Mouse (Mus musculus) kidney, postnatal 25 days (tissue): ENCODE results near the gene Tdg.

Experiments
- DNase-seq, 2 experiments: peaks; one replicate each; pipeline ENCODE4 v3.0.0; 2021; ENCODE audit warnings: mixed read lengths in 2 of 2

Tdg gene

DNA sequence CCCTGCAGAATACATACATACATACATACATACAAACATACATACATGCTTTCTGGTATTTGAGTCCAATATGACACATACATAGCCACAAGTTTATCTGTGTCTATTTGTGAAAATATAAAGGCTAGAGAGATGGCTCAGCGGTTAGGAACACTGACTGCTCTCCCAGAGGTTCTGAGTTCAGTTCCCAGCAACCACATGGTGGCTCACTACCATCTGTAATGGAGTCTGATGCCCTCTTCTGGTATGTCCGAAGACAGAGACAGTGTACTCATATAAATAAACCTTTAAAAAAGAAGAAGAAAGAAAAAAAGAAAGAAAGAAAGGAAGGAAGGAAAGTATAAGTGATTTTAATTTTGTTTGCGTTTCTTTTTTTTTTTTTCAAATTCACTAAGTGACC lies 36.3 kb downstream of the Tdg start:
- no peak for DNase-seq

DNA sequence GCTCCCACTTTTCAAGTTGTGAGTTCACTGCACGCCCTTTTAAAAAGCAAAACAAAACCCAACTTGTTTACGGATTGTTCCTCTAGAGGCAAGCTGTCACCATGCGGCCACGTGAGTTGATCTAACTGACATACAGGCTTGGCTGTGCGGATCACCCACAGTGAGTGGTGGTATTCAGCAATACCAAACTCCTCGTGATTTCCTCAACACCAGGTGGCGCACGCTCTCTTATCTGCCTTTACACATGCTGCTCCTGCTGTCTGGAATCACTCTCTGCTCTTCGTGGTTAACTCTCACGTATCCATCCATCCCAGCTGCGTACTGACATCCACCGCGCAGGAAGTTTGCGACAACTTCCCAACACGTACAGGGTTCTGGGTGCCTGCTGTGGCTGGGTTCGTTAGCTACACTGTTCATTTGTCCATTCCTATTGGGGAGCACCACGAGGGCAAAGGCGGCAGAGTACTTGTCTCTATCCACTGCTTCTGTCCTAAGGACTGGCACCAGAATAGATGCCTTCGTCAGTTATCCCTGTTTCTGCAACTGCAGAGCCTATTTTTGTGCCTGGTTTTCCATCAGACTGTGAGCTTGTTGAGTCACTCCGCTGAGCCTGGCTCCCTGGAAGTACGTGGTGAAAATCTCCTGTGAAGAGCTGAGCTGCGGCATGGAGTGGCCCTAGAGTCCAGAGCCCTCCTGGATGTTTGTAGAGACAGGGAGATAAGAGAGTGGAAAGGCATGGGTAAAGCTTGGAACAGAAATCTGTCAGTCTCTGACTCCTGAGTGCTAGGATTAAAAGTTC lies 37.0 kb downstream of the Tdg start:
- DNase-seq = peak; percentile 87 to 93

GRCm38 (mm10) chr10:82670205-82670604 lies 40.6 kb downstream of the Tdg start:
- DNase-seq = no peak

- no peak for DNase-seq
These were observed 47.3 kb downstream of the Tdg start for GRCm38 (mm10) chr10:82676949-82677348.

- DNase-seq = no peak
These were observed 51.1 kb downstream of the Tdg start for GRCm38 (mm10) chr10:82680769-82681168.

DNA sequence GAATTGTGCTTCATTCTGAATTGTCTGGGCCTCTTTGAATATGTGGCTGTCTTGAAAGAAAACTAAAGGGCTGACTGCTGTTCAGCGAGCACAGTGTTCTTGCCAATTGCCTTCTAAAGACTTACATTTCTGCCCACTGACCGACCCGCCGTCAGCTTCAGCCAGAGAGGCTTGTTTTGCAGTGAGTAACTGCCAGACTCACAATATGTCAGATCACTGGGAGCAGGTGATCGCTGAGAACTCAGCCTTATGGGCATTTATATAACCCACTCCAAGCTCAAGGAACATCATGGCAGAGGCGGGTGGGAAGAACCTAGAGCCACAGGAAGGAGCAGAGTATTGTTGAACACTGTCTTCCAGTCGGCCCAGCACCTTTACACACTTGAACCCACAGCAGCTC lies 52.0 kb downstream of the Tdg start:
- no peak for DNase-seq

DNA sequence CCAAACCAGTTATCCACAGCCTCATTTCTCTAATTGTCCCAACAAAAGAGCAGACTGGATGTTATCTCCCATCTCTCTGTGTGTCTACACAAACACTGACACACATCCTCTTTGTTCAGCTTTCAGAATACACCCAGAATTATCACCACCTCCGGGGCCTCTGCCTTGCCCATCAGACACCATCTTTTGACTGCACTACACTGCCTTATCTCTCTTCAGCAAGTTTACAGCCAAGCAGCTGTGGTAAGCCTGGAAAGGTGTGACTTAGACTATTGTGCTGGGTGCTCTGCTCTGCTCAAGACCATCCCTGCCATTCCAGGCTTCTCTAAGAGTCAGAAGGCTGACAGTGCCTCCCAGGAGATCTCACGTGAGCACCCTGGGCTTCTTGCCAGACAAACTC lies 55.8 kb downstream of the Tdg start:
- DNase-seq = no peak

DNA sequence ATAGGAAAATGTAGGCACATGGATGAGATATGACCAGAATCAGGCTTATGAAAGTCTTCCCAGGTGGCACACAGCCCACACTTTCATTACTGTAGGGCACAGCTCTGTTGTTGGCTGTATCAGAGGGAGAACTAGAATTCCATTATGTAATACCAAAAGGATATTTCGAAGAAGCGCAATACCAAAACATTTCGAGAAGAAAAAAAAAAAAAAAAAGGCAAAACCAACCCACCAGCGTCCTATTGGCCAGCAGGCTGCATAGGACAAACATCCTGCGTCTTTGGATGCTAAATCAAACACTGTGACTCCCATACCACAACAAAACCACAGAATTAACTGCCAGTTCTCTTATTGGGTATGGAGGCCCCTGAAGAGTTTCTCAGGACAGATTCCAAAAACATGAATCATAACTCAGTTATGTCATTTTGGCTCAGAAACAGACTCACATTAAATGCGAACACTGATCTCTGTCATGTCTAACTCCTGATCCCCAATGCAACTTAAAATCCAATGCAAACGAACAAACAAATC lies 60.1 kb downstream of the Tdg start:
- no peak for DNase-seq

GRCm38 (mm10) chr10:82690494-82690893 lies 60.9 kb downstream of the Tdg start, which contains the start of gene Glt8d2:
TSS of gene Glt8d2 (minus strand) at chr10:82690650.
- DNase-seq = peak; percentile 25 to 48

DNA sequence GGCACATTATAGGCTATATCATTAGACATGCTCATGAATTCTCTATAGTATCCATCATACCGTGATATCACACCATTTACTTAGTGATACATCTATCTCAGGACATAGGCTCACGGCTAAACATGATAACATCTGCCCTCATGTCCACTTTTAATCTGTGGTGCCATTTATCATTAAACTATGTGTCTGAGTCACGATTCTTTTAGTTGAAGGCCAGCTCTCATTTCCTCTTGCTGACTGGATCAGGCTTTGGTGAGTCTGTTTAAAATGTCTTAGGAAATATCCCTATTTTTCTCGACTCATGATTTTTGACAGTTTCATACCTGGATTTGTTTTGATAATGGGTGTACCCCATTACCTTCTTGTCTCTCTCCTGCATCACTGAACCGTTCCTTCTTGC lies 66.3 kb downstream of the Tdg start, which contains the start of gene Hcfc2:
Gene Hcfc2, plus strand, starts transcription at position 205 of the 400 bp plus-strand sequence.
- DNase-seq = no peak

DNA sequence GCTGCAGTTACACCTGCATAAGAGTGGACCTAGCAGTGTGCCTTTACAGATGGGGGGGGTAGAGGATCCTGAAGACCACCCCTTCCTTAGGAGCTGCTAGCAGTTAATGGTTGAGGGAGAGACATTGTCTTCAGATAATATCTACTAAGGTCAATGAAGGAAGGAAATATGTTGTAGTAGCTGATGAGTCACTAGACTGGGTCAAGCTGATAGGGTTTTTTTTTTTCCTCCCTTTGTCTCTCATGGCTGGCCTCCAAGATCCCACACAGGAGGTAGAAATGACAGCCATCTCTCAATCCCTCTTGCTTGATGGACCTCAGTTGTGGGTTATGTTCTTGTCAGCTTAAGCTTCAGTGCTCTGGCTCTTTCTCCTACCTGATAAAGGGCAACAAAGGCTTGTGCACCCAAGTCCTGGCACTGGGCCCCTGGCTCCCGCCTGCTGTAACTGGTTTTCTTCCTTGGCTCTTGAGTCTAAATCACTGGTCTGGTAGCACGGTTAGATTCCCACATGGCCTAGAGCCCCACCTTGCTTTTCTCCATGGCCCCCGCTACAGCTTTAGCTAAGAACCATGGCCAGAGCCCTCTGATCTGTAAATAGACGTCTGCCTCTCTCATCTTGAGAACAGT lies 66.9 kb downstream of the Tdg start:
- DNase-seq = no peak

DNA sequence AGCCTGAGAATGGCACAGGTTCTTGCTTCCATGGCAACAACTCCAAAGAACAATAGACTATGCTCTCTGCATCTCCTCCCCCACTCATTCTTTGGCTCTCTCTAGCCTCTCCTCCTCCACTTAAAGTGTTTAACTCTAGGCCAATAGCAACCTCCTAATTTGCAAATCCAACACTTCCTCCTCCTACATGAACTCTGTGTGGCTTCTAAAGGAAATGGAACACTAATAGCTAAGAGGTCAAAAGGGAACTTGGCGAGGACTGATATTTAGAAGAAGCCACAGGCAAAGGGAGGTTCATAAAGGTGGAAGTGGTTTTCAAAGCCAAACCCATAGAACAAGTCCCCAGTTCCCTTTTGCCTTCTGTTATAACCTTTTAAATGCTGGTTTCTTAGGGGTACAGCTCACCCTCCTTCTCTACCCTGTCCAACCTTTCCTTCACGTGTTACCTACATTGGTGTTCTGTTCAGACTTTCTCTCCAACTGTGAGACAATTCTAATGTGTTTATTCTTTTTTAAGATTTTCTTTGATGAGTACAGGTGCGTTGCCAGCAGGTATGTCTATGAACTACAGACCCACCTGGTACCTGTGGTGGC lies 67.8 kb downstream of the Tdg start:
- no peak for DNase-seq

- DNase-seq = peak; percentile 91 to 95
These were observed 69.2 kb downstream of the Tdg start for GRCm38 (mm10) chr10:82698712-82699261.

DNA sequence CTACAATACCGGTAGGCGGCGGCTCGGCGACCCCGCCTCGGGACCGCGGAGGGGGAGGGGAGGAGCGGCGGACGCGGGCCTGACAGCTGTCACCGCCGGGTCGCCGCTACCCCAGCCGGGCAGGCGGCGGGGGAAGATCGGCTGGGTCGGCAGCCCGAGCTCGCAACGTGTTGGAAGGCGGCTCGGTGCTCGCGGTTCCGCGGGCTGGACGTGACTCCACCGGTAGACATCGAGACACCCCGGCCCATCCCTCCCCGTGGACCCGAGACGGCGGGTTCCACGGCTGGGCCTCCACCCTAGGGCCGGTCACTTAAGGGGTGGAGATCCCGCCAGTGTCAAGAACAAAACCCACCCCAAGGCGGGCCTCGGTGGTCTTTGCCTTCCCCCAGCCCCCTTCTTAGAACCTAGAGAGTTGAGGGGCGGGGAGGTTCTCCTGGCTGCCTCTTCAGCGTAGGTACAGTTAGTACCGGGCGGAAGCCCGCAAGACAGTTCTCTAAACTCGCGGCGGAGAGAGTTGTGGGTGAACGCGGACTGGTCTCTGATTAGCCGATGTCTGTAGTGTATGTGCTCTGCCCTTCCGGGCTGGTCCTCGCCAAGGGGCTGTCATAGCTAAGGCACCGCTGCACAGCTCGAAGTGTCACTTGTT lies 69.8 kb downstream of the Tdg start:
- DNase-seq = peak in 1 of 2 experiments; percentile 7
